Mouse (Mus musculus): ENCODE measurements around the gene Carnmt1.
A peak's percentile ranks its signal among the peaks of the same experiment; 100 is the strongest.

The Carnmt1 gene

DNA sequence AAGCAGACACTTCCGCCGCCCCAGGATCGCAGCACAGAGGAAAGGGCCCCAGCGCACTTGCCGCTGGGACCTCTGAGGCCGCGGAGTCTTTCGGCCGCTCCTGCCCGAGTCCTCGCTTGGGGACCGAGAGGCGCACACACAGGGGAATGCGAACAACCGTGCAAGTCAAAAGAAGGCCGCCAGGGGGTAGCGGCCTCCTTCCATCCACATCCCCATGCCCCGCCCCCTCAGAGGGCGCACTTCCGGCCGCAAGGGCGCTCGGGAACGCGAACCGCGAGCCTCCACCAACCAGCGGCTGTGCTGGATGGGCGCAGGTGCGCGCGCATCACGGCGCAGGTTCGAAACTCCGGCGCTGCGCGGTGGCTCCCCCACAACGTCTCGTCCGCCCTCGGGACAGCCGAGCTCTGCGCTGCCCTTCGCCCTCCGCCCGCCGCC is 42.3 kb downstream of the Carnmt1 start, which contains the start of gene D030056L22Rik:
Gene D030056L22Rik, plus strand, starts transcription at position 328 of the 435 bp plus-strand sequence.
- peak; percentile 97 to 98 for DNase-seq (ENCODE audit: low spot score in 2 of 2)

DNA sequence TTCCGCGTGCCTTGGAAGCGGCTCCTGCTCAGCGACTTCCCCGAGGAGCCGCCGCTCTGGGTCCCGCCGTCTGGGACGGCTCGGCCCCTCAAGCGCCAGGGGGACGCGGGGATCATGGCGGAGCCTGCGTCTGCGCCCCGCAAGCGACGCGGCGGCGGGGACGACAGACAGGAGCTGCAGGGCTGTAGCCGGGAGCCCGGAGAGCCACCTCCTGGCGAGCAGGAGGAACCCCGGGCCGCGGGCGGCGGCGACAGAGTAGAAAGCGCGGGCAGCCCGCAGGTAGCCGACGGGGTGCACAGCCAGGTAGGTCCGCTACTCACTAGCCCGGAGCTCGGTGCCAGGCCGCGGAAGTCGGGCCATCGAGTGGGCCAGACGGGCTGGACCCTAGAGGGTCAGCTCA is 42.8 kb downstream of the Carnmt1 start:
- peak; percentile 30 to 49 for DNase-seq (ENCODE audit: low spot score in 2 of 2)

DNA sequence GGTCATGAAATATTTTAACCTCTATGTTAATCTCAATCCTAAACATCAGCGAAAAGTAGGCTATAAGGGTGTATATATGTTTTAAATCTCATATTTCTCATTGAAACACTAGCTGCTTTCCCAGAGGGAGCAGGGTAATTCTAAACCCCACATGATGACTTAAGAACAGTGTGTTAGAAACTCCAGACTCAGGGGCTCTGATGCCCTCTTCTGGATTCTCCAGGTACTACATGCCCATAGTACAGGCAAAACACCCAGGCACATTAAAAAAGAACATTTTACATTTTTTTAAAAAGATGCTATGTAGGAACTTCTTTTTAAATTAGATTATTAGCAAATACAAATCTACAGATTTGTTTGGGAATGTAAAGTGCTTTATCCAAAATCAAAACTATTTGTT is 45.8 kb downstream of the Carnmt1 start:
- peak; percentile 60 to 74 for DNase-seq (ENCODE audit: low spot score in 2 of 2)

DNA sequence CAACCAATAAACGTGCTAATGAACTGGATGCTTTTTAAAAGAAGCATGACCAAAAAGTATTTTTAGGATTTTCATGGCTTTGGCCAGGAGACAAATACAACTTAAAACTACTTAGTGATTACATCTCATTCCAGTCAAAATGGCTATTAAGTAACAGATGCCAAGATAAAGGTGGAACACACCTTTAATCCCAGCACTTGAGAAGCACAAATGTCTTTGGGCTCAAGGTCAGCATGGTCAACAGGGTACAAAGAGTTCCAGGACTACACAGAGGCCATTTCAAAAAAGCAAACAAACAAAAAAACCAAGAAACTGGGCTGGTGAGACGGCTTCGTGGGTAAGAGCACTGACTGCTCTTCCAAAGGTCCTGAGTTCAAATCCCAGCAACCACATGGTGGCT is 49.8 kb downstream of the Carnmt1 start:
- DNase-seq (ENCODE audit: low spot score in 2 of 2), result no peak

DNA sequence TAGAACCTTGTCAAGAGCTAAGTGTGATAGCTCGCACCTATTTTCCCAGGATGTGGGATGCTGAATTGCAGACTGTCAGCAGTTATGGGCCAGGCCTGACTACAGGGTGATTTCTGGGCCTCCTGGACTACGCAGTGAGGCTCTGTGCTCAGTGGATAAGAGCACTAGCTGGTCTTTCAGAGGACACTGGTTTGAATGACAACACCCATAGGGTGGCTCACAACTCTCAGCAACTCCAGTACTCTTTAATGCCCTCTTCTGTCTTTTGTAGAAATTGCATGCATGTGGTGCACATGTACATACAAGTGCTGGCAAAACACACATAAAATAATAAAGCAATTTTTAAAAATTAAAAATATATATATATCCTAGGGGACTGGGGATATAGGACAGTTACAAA is 54.6 kb downstream of the Carnmt1 start:
- DNase-seq (ENCODE audit: low spot score in 2 of 2), result no peak

DNA sequence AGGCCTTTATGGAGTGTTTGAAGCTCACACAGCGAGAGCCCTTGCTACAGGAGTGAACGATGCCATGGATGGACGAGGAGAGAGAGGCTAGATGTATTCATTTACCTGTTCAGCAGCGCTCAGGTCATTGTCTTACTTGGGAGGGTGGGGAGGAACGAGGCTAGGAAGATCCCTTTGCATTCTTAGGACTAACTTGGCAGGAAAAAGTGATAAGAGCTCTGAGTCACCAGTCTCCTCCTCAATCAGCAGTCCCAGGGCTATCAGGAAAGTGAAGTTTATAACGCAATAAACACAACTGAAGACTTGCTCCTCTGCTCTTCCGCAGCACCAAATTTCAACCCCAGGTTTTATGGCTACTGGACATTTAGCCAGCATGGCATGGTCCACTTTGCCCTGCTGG is 59.7 kb downstream of the Carnmt1 start:
- no peak for DNase-seq (ENCODE audit: low spot score in 2 of 2)

DNA sequence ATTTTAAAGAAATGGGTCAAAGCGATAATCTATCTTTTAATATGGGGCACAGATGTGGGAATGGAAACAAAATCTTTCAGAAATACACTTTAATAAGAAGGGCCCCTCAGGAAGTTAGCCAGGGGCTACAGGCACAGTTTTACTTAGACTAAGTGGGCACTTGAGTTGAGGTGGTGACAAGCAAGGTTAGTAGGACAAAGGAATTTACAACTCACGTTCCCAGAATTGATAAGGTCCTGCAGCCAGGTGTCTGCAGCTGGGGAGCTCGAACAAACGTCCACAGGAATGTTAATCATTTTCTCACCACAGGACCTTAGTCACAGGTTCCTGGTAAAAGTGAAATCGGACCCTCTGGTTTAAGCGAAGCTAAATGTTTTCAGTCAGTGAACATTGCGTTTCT is 60.5 kb downstream of the Carnmt1 start:
- DNase-seq (ENCODE audit: low spot score in 2 of 2), result no peak

DNA sequence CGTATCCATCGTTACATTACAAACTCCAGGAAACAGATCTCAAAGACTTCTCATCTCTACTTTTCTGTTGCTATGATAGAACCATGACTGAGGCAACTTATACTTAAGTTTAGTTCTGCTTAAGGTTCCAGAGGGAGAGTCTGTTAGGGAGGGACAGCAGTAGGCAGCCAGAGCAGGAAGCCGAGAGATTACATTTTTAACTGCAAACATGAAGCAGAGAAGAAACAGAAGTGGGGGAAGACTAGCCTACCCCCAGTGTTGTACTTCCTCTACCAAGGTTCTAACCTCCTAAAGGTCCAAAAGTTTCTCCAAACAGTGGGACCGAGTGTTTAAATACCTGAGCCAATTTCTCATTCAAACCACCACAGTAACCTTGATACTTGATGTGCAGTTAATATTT is 65.3 kb downstream of the Carnmt1 start:
- DNase-seq (ENCODE audit: low spot score in 2 of 2), result no peak

DNA sequence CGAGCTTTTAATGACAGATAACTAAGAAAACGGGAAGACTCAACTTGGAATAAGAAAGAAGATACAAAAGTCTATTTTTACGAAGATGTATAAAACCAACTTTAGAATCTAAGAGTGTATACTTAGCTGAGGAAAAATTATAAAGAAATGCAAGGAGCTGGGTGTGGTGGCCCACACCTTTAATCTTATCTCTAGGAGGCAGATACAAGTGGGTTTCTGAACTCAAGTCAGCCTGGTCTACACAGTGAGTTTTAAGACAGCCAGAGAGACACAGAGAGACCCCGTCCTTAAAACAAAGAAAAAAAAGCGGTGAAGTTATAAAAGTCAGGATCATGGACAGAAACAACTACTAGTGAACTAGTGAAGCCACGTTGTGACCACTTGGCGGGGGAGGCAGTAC is 68.6 kb downstream of the Carnmt1 start:
- DNase-seq (ENCODE audit: low spot score in 2 of 2), result no peak

DNA sequence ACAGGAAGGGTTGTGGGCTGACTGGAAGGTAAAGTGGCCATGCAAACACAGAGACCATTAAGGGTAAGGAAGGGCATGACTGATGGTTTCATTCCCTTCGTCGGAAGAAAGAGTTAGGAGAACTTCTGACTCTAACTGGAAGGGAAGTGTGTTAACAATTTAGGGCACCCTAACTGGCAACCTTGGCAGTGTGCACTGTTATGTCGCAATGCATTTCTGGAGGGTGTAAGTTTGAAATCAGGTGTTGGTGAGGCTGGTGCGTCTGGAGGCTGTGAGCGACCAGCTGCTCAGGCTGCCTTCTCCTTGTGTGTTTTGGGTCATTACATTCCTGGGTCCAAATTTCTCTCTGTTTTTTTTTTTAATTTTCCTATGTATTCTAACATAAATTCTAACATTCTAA is 73.4 kb downstream of the Carnmt1 start:
- DNase-seq (ENCODE audit: low spot score in 2 of 2), result no peak

DNA sequence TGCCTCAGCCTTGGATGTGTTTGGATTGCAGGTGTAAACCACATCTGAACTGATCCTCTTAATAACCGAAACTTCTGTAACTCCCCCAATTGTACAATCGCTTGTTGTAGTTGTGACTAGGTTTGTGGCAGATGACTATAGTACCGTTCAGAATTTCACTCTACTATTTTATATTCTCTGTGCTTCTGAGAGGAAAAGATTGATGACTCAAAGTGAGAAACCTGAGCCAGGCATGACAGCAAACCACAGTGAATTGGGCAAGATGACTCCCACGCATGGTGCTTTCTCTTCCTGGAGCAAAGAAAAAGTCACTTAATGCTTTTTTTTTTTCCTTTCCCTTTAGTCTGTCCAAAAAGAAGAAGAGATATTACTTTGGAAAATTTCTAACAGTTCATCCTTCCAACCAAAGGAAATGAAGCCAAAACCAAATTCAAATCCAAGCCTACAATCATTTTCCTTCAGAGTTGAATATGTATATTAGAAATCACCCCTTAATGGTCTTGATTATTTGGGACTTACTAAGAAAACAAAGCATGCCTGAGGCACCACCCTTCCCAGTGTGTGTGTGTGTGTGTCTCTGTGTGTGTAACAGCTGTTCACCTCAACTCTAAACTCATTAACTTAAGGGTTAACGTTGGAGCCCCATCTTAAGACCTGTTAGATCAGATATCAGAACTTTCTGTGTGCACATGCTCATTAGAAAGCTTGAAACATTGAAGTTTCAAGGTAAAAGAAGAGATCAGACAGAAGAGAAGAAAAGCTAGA is 76.2 kb downstream of the Carnmt1 start:
- DNase-seq (ENCODE audit: low spot score in 2 of 2), result no peak

DNA sequence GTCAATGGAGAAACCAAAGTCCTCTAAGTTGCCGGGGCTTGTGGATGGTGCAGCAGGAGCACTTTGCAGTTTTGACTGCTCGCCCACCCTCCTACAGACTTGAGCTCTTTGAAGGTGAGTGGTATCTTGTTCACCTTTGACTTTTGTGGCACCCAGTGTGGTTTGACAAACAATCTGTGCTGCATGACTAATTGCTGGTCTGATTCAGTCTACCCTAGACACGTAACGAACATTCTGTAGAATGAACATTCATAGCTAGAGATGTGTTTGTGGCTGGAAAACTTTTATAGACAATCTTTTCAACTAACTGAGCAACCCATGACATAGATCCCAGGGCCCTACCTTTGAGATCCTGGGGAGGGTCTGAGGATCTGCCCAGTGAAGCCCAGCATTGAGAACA is 76.8 kb downstream of the Carnmt1 start:
- no peak for DNase-seq (ENCODE audit: low spot score in 2 of 2)

DNA sequence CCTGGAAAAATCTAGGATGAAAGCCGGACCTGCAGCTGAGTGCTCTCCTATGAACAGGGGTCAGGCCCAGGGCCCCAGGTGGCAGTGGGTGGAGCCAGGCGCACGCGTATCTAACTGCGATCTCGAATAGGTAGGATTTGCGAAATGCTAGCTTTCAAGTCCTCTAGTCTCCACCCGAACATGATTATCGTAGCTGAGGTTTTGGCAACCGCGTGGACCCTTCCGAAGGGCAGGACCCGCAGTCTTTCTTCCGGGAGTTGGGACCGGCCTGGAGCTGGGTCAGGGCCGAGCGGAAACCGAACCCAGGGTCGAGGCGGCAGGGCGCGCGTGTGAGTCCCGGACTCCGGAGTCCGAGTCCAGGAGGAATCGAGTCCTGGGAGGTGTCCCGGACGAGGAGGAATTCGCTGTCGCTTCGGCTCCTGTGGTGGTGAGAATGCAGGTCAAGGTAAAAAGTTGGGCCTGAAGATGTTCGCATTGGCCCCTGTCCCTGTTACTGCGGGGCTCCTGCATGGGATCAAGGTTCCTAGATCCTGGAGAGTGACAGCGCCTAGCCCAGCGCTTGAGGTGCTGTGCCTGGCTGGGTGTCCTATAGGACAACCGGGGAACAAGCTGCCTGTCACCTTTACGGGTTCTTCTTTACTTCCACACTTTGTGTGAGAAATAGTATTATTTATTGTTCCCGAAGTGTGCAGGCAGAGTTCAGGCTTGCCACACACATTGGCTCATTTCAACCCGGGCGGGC is 79.2 kb downstream of the Carnmt1 start, which contains the start of gene Trpm6:
Gene Trpm6, plus strand, starts transcription at position 386 of the 742 bp plus-strand sequence.
- DNase-seq (ENCODE audit: low spot score in 2 of 2), result no peak
